ENCODE assay signal across 7 mouse cellular contexts in genomic region chr16:75779271-75779670, GRCm38 (mm10). TPM values are rescaled to one million over a fixed set of nuclear protein-coding genes. Genes with fewer than 3 reads are reported as not detected.
DNase-seq lines count a peak whose midpoint lies in the region; ATAC-seq and TF ChIP-seq lines count a peak whose summit lies in the region.

No protein-coding gene starts in this region.

- TF ChIP-seq CTCF in layer of hippocampus, adult 2 months (conservative IDR thresholded peaks at IDR 0.05): peak; percentile 86

- H3K9me3 ChIP-seq in forebrain, embryonic 13.5 days (replicated peaks): no peaks in the 10 kb centered on the region

- no peak overlapping the region for H3K27ac ChIP-seq in layer of hippocampus, adult 2 months
- no peak overlapping the region for H3K27ac ChIP-seq in forebrain, embryonic 13.5 days

- no peak overlapping the region for H3K9ac ChIP-seq in forebrain, embryonic 13.5 days

- H3K4me2 ChIP-seq in forebrain, embryonic 13.5 days: no peak overlapping the region

- no peaks in the 10 kb centered on the region for H3K4me1 ChIP-seq in forebrain, embryonic 13.5 days

- WGBS in forebrain, embryonic 13.5 days: 41% methylated on average over 1 of the region's 1 CpGs

- no peaks in the 10 kb centered on the region for H3K27me3 ChIP-seq in forebrain, embryonic 13.5 days

- peak in 1 of 2 experiments; percentile 10 for DNase-seq in layer of hippocampus, adult 2 months (ENCODE audit: low spot score in 2 of 2)
- DNase-seq in layer of hippocampus, adult 8-10 months (ENCODE audit: low spot score in 2 of 2): no peak
- DNase-seq in ES-CJ7 (ENCODE audit: low read depth, low spot score): peak; percentile 49
- peak; percentile 63 for DNase-seq in brain, adult 2 months (ENCODE audit: low read depth, low spot score)
- DNase-seq in lung, postnatal 25 days (ENCODE audit: low spot score): peak; percentile 14
- DNase-seq in adrenal gland, postnatal 4 days (ENCODE audit: low spot score in 2 of 2): no peak

- ATAC-seq in forebrain, embryonic 13.5 days: no peak

- H3K4me3 ChIP-seq in layer of hippocampus, adult 2 months: no peak overlapping the region
- no peak overlapping the region for H3K4me3 ChIP-seq in forebrain, embryonic 13.5 days

- H3K36me3 ChIP-seq in forebrain, embryonic 13.5 days (ENCODE audit: poor library complexity, severe bottlenecking): no peaks in the 10 kb centered on the region

RNA-seq across cellular contexts. Expression of gene Hspa13, which starts 12.4 kb away (rescaled TPM):
- 10 to 100 TPM; 37.4 to 37.8 TPM for total RNA-seq in layer of hippocampus, adult 2 months (2021)
- total RNA-seq in layer of hippocampus, adult 8-10 months (2022): 10 to 100 TPM; 36.7 to 43.1 (median 38.9) TPM
- polyA plus RNA-seq in forebrain, embryonic 13.5 days (2015; fragmentation: Nextera tagmentation; extraction: Ambion mirVana): 38.2 and 39.3 TPM in 2 replicates
- 10 to 100 TPM; 43.4 to 44.4 TPM for total RNA-seq in adrenal gland, postnatal 4 days (2021)

Comparison
In these comparisons a context has a peak if more than half of its experiments do, and no peak if none do; other contexts are left out.
1. DNase-seq: peak in ES-CJ7 (single experiment), brain, adult 2 months (single experiment) and lung, postnatal 25 days (single experiment); none in layer of hippocampus, adult 8-10 months (0 of 2) and adrenal gland, postnatal 4 days (0 of 2).